Mouse (Mus musculus) heart, embryonic 16.5 days (tissue): Measurements from ENCODE around the gene Mei1. TPM values are rescaled to one million over a fixed set of nuclear protein-coding genes. Genes with fewer than 3 reads are reported as not detected.

Source experiments
- ATAC-seq: fragments of 200-750 bp; cut with Nextera tagmentation; replicated peaks from 2 replicates; pipeline ENCODE4 v1.8.0; 2017; ENCODE audit warnings: moderate number of reproducible peaks; ENCODE audit not compliant: insufficient read depth, low FRiP score; ENCODE audit errors: extremely low read depth
- H3K27ac ChIP-seq: fragments of 300-500 bp; sonication (generic); 2 replicates; pipeline ENCODE4 v1.5.1; 2014; ENCODE audit warnings: mild to moderate bottlenecking, low read length, control low read depth, moderate library complexity
- H3K27me3 ChIP-seq: fragments of 300-500 bp; sonication (generic); 2 replicates; pipeline ENCODE4 v1.6.1; 2014; ENCODE audit warnings: low read length, mixed read lengths; ENCODE audit not compliant: control insufficient read depth, insufficient read depth
- H3K36me3 ChIP-seq: fragments of 300-500 bp; sonication (generic); 2 replicates; pipeline ENCODE4 v1.6.1; 2014; ENCODE audit not compliant: control insufficient read depth, insufficient read depth
- H3K4me1 ChIP-seq: fragments of 300-500 bp; sonication (generic); 2 replicates; pipeline ENCODE4 v1.6.1; 2014; ENCODE audit warnings: low read length, mixed read lengths; ENCODE audit not compliant: control insufficient read depth, insufficient read depth
- H3K4me2 ChIP-seq: fragments of 300-500 bp; sonication (generic); 2 replicates; pipeline ENCODE4 v1.6.1; 2014; ENCODE audit warnings: low read depth, mild to moderate bottlenecking, control low read depth, low read length
- H3K4me3 ChIP-seq: fragments of 300-500 bp; sonication (generic); 2 replicates; pipeline ENCODE4 v1.5.1; 2014; ENCODE audit warnings: mild to moderate bottlenecking, control low read depth, low read length
- H3K9ac ChIP-seq: fragments of 300-500 bp; sonication (generic); 2 replicates; pipeline ENCODE4 v1.6.1; 2014; ENCODE audit warnings: low read length, control low read depth
- H3K9me3 ChIP-seq: fragments of 300-500 bp; sonication (generic); replicated peaks from 2 replicates; pipeline ENCODE4 v1.6.1; 2016; ENCODE audit warnings: low read length; ENCODE audit not compliant: control insufficient read depth
- WGBS: fragments of 180-500 bp; shearing (Covaris S2); extraction: QIAGEN DNeasy Blood & Tissue Kit; methylation state at CpG from one replicate; pipeline ENCODE4 v1.1.7; 2014; 5-methylcytosine and 5-hydroxymethylcytosine counted together
- polyA plus RNA-seq: library from polyadenylated mRNA; unstranded; fragments of >200 nt; fragmentation: Nextera tagmentation; extraction: Ambion mirVana; gene quantifications from 2 replicates; pipeline ENCODE4 v1.2.1, GENCODE M21; 2015

The Mei1 gene
- polyA plus RNA-seq, 1 experiment from 2014 or later: not detected

DNA sequence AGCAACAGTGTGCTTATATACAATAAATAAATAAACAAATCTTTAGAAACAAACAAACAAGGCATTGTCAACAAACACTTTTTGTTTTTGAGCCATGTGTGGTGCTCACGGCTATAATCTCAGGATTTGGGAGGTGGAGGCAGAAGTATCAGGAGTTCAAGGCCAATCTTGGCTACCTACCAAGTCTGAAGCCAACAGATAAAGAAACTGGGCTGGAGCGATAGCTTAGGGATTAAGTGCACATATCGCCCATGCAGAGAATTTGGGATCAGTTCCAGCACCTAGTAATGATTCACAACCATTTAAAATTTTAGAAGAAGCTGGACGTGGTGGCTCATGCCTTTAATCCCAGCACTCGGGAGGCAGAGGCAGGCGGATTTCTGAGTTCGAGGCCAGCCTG lies 3.7 kb downstream of the Mei1 start:
- H3K9ac ChIP-seq: no peak overlapping the region
- no peaks in the 10 kb centered on the region for H3K4me1 ChIP-seq
- 68% methylated on average over 7 of the region's 7 CpGs for WGBS
- H3K9me3 ChIP-seq: peaks cover 7% of the 10 kb centered on the region
- no peak for ATAC-seq
- peaks cover 33% of the 10 kb centered on the region for H3K27me3 ChIP-seq
- H3K4me3 ChIP-seq: no peak overlapping the region
- H3K27ac ChIP-seq: no peak overlapping the region
- H3K4me2 ChIP-seq: no peak overlapping the region
- H3K36me3 ChIP-seq: no peaks in the 10 kb centered on the region

DNA sequence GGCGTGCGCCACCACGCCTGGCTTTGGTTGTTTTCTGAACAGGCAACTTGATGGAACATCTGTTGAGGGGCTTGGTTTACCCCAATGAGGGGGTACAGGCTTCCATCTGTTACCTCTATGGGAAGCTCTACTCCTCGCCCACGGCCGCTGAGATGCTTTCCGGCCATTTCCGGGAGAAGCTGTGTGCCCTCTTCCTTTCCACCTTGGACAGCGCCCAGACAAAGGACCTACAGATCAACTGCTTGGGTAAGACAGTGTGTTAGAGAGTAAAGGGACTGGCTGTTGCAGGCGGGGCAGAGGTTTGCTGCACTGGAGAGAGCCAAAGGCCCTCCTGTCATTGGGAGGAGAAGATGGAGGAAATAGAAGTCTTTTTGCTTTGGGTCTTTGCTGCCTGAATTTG lies 10.1 kb downstream of the Mei1 start:
- H3K9me3 ChIP-seq: no peaks in the 10 kb centered on the region
- 51% methylated on average over 10 of the region's 10 CpGs for WGBS
- no peaks in the 10 kb centered on the region for H3K36me3 ChIP-seq
- no peak for ATAC-seq
- no peak overlapping the region for H3K9ac ChIP-seq
- H3K27me3 ChIP-seq: peaks cover 2% of the 10 kb centered on the region; the same call in 1 of the 2 replicates
- H3K27ac ChIP-seq: no peak overlapping the region
- H3K4me1 ChIP-seq: no peaks in the 10 kb centered on the region
- H3K4me2 ChIP-seq: no peak overlapping the region
- no peak overlapping the region for H3K4me3 ChIP-seq

DNA sequence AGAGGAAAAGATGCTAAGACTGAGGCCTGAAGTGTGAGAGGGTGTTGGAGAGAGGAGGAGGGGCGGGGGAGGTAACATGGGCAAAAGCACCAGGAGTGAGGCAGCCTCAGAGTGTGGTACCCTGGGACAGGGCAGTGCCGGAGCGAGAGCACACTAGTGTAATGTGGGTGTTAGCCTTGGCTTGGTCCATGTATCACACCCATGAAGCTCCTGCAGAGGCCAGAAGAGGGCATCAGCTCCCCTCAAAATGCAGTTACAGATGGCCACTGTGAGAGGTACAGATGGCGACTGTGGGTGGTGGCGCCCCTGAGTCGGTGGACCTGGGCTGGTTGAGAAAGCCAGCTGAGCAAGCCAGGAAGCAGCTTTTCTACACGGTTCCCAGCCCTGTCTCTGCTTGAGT lies 11.4 kb downstream of the Mei1 start:
- no peaks in the 10 kb centered on the region for H3K4me1 ChIP-seq
- H3K9ac ChIP-seq: no peak overlapping the region
- ATAC-seq: no peak
- no peak overlapping the region for H3K4me2 ChIP-seq
- no peaks in the 10 kb centered on the region for H3K9me3 ChIP-seq
- WGBS: 35% methylated on average over 7 of the region's 7 CpGs
- peaks cover 4% of the 10 kb centered on the region; the same call in 1 of the 2 replicates for H3K27me3 ChIP-seq
- no peak overlapping the region for H3K4me3 ChIP-seq
- no peaks in the 10 kb centered on the region for H3K36me3 ChIP-seq
- no peak overlapping the region for H3K27ac ChIP-seq

DNA sequence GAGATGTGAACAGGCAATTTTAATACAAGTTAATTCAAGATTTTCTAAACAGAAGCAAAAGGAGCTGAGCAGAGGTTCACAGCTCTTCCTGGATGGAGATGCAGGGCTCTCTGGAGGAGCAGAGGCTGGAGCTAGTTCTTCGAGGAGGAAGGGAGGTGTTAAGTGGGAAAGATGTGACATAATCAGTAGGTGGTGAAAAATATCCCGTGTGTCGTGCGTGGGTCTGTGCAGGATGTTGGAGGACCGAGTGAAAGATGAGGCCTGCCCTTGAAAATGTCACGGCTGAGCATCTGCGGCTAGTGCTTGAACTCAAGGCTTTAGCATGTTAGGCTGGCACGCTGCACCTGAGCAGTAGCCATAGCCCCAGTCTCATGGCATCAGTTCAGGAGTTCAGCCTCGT lies 15.8 kb downstream of the Mei1 start:
- H3K9ac ChIP-seq: no peak overlapping the region
- no peak overlapping the region for H3K4me2 ChIP-seq
- H3K27me3 ChIP-seq: peaks cover 6% of the 10 kb centered on the region; the same call in 1 of the 2 replicates
- no peak overlapping the region for H3K4me3 ChIP-seq
- no peak overlapping the region for H3K27ac ChIP-seq
- WGBS: 69% methylated on average over 9 of the region's 9 CpGs
- H3K9me3 ChIP-seq: no peaks in the 10 kb centered on the region
- ATAC-seq: no peak
- H3K36me3 ChIP-seq: no peaks in the 10 kb centered on the region
- H3K4me1 ChIP-seq: no peaks in the 10 kb centered on the region

DNA sequence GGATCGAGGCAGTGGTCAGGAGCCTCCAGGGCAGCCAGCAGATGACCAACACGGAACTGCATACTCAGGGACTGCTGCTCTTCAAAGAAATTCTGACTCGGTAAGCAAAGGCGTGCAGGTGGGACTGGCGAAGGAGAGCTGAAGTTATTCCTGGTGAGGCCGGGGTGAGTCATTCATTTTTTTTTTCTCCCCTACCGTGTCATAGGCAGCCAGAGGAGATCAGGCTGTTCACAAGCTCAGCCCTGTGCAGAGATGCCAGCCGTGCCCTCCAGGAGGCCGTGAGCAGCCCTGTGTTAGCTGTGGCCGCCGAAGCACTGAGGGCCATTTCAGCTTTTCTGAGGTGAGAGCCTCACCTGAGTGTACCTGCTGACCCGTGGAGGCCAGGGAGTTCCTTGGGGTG lies 16.3 kb downstream of the Mei1 start:
- Histone ChIP-seq H3K27ac (no peak overlapping the region), H3K4me2 (no peak overlapping the region), H3K9me3 (no peaks in the 10 kb centered on the region), H3K36me3 (no peaks in the 10 kb centered on the region), H3K27me3 (peaks cover 6% of the 10 kb centered on the region; the same call in 1 of the 2 replicates), H3K4me3 (no peak overlapping the region), H3K4me1 (no peaks in the 10 kb centered on the region), H3K9ac (no peak overlapping the region)
- ATAC-seq: no peak
- WGBS: 65% methylated on average over 12 of the region's 12 CpGs

DNA sequence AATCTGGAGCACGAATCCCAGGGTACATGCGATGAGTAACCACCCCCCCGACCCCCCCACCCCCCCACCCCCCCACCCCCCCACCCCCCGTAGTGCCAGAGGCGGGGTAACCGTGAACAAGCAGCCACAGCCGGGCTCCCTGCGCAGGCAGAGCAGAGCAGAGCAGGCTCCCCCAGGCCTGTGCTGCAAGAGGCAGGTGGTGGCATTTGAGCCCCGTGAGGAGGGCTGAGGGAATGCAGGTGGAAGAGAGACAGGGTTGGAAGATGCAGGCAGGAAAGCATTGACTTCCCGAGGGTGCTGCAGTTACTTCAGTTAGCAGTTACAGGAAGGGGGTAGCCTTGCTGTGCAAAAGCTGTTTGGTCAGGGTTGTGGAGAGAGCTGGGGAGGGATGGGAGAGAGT lies 17.5 kb downstream of the Mei1 start:
- peaks cover 6% of the 10 kb centered on the region; the same call in 1 of the 2 replicates for H3K27me3 ChIP-seq
- no peaks in the 10 kb centered on the region for H3K36me3 ChIP-seq
- ATAC-seq: no peak
- no peak overlapping the region for H3K27ac ChIP-seq
- no peak overlapping the region for H3K4me2 ChIP-seq
- H3K4me1 ChIP-seq: no peaks in the 10 kb centered on the region
- H3K9ac ChIP-seq: no peak overlapping the region
- H3K9me3 ChIP-seq: no peaks in the 10 kb centered on the region
- WGBS: 18% methylated on average over 10 of the region's 10 CpGs
- H3K4me3 ChIP-seq: no peak overlapping the region

DNA sequence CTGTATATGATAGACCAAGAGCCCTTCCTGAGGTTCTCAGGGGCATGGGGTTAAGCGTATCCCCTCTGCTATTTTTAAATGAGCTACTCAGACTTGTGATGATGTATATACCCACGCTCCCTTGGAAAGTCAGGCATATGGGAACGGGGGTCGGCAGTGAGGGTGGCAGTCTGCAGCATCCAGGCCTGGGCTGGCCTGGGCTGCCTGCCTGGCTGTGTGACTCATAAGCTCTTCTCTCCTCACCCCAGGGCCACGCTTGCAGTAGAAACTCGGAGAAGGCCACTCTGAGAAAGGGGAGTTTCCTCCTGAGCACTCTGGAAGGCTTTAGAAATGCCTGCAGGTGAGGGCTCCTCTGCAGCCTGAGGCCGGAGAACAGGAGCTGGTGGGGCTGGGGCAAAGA lies 21.3 kb downstream of the Mei1 start:
- Histone ChIP-seq H3K9ac (no peak overlapping the region), H3K27ac (no peak overlapping the region), H3K4me2 (no peak overlapping the region), H3K27me3 (peaks cover 2% of the 10 kb centered on the region; the same call in 1 of the 2 replicates), H3K36me3 (no peaks in the 10 kb centered on the region), H3K9me3 (no peaks in the 10 kb centered on the region), H3K4me1 (no peaks in the 10 kb centered on the region), H3K4me3 (no peak overlapping the region)
- ATAC-seq: no peak
- WGBS: 70% methylated on average over 7 of the region's 7 CpGs

DNA sequence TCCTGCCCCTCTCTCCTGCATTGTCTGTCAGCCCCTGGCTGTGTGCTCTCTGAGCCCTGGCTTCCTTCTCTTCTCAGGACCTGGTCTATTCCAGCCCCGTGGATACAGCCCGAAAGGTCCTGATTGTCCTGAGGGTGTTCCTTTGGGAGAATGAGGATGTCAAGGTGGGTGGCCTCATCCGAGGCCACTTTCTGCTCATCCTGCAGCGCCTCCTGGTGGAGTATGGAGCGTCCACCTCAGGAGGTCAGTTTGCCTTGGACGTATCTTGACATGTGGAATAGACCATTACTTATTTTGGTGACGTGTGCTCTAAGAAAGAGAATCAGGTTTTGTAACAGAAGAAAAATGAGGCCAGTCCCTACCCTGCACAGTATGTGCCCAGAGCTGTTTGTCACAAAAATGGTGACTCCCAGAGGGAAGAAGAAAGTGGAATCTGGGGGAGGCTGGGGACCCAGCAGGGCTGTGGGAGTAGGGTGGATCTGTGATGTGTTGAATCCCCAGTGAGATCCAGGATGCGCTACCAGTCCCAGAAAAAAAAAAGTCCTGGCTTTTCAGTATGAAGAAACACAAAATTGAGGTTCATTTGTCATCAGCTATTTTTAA lies 37.3 kb downstream of the Mei1 start:
- no peaks in the 10 kb centered on the region for H3K4me1 ChIP-seq
- H3K36me3 ChIP-seq: no peaks in the 10 kb centered on the region
- peaks cover 4% of the 10 kb centered on the region for H3K27me3 ChIP-seq
- no peak overlapping the region for H3K9ac ChIP-seq
- H3K4me3 ChIP-seq: no peak overlapping the region
- no peak overlapping the region for H3K4me2 ChIP-seq
- ATAC-seq: no peak
- WGBS: 18% methylated on average over 8 of the region's 8 CpGs
- no peak overlapping the region for H3K27ac ChIP-seq
- no peaks in the 10 kb centered on the region for H3K9me3 ChIP-seq

DNA sequence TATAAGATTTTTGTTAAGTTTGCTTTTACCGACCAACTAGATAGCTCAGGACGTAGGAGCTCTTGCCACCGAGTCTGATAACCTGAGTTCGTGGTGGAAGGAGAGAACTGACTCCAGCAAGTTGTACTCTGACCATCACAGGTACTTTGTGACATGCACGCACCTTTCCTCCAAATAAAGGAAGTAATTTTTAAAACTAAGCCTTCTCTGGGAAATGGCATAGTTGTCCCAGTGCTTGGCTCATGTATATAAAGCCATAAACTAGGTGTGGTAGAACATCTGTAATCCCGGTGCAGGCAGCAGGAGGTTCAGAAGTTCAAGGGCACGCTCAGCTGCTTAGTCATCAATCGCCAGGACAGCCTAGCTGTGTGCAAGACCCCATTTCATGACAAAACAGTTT lies 50.7 kb downstream of the Mei1 start:
- WGBS: 86% methylated on average over 8 of the region's 8 CpGs
- Histone ChIP-seq H3K4me3 (no peak overlapping the region), H3K4me1 (no peaks in the 10 kb centered on the region), H3K27me3 (0 out of 2 replicates have a peak, but pooled peaks cover 2% of the 10 kb centered on the region), H3K9ac (no peak overlapping the region), H3K4me2 (no peak overlapping the region), H3K36me3 (no peaks in the 10 kb centered on the region), H3K9me3 (no peaks in the 10 kb centered on the region), H3K27ac (no peak overlapping the region)
- no peak for ATAC-seq
